Mouse (Mus musculus) splenic B cell, adult 2 months (primary cell): ENCODE results near the gene Alox12b.

Experiments
- DNase-seq: peaks from one replicate; pipeline ENCODE4 v3.0.0-alpha.2; 2011; ENCODE audit warnings: low read depth, low spot score
- H3K27me3 ChIP-seq: 2 replicates; pipeline ENCODE4 v1.6.1; 2012; ENCODE audit warnings: mild to moderate bottlenecking, low read length, moderate library complexity, mixed read lengths; ENCODE audit not compliant: control insufficient read depth, poor library complexity, insufficient read depth, severe bottlenecking
- H3K36me3 ChIP-seq: 2 replicates; pipeline ENCODE4 v1.6.1; 2012; ENCODE audit warnings: mild to moderate bottlenecking, low read length, moderate library complexity, mixed read lengths; ENCODE audit not compliant: control insufficient read depth, poor library complexity, insufficient read depth, severe bottlenecking

Gene Alox12b

DNA sequence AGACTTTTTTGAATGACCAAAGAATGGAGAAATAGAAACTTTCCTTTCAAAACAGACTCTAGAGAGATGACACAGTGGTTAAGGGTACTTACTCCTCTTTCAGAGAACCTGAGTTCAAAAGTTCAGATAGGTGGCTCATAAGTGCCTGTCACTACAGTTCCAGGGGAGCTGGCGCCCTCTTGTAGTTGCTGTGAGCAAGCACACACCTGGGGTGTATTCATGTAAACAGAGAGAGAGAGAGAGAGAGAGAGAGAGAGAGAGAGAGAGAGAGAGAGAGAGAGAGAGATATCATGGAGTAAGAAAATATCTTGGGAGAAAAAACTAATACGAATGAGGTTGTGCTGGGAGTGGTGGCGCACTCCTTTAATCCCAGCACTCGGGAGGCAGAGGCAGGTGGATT lies 23.3 kb downstream of the Alox12b start:
- no peaks in the 10 kb centered on the region for H3K36me3 ChIP-seq
- H3K27me3 ChIP-seq = no peaks in the 10 kb centered on the region; the same call in 1 of the 2 replicates
- DNase-seq = peak; percentile 16

DNA sequence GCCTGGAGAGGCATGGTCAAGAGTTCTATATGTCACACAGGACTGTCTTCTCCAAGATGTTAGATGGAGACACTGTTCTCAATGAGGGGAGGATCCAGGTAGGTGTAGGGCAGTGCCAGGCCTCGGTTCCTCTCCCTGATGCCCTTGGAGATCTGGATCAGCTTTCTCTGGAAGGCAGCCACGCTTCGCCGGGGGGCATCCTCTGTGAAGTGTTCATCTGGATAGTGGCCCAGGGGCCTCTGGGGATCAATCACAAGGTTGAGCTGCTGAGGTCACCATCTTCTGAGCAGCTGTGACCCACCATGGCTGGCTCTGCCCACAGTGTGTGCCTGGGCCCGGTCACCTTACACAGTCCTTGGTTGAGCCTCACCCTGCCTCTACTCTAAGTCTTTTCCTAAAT lies 28.2 kb downstream of the Alox12b start:
- no peaks in the 10 kb centered on the region for H3K36me3 ChIP-seq
- no peak for DNase-seq
- no peaks in the 10 kb centered on the region for H3K27me3 ChIP-seq

DNA sequence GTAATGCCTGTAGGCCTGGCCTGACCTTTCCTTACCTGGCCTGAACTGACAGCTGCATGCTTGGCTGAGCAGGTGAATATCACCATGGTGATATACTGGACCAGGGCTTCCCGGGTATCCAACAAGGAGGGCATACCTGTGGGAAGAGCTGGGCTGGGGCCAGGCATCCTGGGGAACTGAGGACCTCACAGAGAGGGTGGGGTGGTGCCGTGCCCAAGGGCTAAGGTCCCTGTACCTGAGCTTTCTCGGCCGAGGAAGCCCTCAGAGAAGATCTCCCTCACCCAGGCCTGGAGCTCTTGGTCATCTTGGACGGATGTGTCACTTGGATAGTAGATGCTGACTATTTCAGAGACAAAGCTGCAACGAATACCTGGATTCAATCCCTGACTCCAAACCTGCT lies 29.1 kb downstream of the Alox12b start:
- Histone ChIP-seq H3K27me3 (no peaks in the 10 kb centered on the region), H3K36me3 (no peaks in the 10 kb centered on the region)
- DNase-seq = no peak

DNA sequence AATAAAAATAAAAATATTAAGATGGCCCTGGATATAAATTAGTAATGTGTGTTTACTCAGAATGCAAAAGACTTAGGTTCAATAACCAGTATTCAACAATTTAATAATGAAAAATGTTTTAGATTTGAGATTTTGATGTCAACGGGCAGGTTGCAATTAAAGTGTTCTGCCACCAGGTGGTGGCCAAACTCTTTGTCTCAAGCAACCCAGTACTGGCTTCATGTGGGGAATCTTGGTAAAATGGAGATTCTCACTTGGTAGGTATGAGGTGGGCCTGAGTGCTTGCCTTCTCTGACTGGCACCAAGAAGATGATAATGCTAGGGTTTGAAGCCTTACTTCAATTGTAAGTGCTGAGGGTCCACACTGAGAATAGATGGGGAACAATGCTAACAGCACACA lies 36.1 kb downstream of the Alox12b start:
- DNase-seq = peak; percentile 58
- no peaks in the 10 kb centered on the region for H3K27me3 ChIP-seq
- no peaks in the 10 kb centered on the region for H3K36me3 ChIP-seq

DNA sequence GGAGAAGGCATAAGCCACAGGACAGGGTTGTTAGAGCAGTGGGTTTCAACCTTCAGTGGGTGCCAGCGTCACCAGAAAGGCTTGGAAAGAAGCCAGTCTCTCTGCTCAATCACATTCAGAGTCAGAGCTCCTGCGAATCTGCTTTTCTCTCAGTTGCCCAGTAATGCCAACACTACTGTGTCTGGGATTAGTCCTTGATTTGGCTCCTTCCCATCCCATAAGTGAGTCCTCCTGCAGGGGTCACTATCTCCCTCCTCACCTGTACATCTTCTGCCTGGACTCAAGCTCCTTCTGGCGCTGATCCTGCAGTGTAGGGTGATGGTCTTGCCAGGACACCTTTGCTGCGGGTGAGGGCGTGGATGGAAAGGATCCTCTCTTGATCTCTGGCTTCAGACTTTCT lies 40.0 kb downstream of the Alox12b start:
- no peaks in the 10 kb centered on the region for H3K27me3 ChIP-seq
- peak; percentile 8 for DNase-seq
- H3K36me3 ChIP-seq = no peaks in the 10 kb centered on the region

DNA sequence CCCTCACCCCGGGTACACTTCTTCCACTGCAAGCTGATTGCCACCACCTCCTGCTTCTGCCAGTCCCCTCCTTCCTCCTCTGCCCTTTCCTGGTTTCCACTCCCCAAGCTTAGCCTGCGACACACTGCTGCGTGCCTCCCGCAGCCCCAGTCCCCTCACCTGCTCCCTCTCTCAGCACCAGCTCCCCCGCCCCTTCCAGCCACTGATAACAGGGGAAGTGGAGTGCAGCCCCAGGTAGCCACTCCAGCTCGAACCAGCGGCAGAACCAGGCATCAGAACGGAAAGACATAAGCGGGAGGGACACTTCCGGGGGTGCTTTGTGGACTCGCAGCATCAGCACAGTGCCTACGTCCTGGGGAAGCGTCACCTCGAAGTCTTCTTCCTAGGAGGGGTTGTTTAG lies 40.4 kb downstream of the Alox12b start:
- Histone ChIP-seq H3K27me3 (no peaks in the 10 kb centered on the region), H3K36me3 (no peaks in the 10 kb centered on the region)
- DNase-seq = peak; percentile 5

DNA sequence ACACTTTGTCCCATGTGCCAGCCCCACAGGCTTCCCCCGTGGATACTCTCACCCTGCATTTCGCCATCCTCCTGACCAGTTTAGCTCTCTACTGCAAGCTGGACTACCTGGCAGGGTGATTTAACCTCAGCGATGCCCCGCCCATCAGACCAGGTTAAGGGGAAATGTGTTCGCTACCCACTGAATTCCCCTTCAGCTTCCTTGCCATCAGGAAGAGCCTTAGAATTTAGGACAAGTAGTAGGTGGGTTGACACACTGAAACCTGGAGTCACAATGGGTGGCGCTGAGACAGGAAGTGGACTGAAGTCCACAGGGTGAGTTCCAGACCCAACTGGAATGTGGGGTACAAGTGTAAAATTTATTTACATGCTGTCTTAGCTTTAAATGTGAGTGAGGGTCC lies 41.0 kb downstream of the Alox12b start, which contains the start of gene Alox8:
Alox8 (minus strand) TSS at position 101 of the 400 bp plus-strand sequence.
- no peaks in the 10 kb centered on the region for H3K27me3 ChIP-seq
- H3K36me3 ChIP-seq = no peaks in the 10 kb centered on the region

DNA sequence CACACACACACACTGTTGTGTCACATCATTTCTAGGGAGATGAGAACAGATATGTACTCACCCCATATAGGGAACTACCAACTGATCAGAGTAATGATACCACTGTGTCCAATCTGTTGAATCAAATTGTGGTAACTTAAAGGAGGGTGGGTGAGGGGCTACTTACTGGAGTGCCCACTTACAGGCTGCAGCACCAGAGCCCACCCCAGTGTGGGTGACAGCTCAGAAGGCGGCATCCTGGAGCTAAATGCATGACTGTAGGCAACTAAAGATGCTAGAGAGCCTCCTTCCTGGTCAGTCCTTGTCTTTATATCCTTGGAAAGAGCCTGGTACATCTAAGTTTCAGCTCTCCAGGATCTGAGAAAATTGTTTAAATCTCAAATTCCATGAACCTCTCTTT lies 42.5 kb downstream of the Alox12b start:
- no peak for DNase-seq
- Histone ChIP-seq H3K27me3 (no peaks in the 10 kb centered on the region), H3K36me3 (no peaks in the 10 kb centered on the region)

More for the DNA sequence above, 41.0 kb downstream of the Alox12b start, which contains the start of gene Alox8:
- DNase-seq = no peak

DNA sequence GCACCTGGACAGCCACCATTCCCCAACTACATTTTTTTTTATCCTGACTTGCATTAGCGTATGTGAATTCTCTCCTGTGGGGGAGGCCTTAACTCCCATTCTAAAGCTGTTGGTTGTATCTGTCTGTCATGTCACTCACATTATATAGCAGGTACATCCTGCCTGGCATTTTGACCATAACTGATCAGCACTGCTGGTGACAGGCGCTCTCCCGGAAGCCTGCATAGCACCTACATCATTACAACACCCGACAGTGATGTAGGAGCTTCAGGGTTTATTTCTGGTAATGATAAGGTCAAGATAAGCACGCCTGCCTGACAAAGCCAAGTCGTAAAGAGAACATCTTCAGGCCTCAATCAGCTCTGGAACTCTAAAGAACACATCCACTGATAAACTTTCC lies 43.4 kb downstream of the Alox12b start:
- Histone ChIP-seq H3K27me3 (no peaks in the 10 kb centered on the region), H3K36me3 (no peaks in the 10 kb centered on the region)
- no peak for DNase-seq

DNA sequence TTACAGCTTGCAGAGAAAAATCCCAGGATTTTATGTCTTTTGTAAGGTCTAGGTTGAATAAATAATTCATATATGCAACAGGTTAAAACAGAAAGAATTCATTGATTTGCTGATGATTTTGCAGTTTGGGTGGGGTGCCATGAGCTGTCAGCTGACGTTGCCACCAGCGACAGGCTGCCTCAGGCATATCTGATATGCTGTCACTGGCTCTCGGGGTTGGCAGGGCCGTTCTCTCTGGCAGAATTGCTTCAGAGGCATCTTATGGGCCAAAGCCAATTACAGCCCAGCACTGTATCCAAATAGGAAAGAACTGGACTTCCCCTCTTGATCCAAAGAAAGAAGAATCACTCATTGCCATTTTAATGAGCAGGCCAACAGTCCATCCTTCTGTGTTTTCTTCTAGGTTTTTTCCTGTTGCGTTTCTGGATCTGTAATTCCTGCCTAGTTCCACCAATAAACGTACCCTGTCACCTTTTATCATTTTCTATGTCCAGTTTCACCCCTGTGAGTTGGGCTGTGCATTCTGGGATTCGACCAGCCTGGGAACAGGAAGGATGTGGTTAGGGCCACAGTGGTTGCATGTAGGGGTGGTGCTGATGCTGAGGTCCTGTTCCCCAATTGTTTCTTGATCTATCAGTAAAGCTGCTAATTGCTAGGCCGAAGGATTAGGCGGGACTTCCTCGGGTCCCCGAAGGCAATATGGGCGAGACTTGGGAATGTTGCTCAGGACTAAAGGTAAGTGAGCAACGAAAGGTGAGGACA lies 45.9 kb downstream of the Alox12b start:
- DNase-seq = no peak
- no peaks in the 10 kb centered on the region for H3K27me3 ChIP-seq
- H3K36me3 ChIP-seq = no peaks in the 10 kb centered on the region

DNA sequence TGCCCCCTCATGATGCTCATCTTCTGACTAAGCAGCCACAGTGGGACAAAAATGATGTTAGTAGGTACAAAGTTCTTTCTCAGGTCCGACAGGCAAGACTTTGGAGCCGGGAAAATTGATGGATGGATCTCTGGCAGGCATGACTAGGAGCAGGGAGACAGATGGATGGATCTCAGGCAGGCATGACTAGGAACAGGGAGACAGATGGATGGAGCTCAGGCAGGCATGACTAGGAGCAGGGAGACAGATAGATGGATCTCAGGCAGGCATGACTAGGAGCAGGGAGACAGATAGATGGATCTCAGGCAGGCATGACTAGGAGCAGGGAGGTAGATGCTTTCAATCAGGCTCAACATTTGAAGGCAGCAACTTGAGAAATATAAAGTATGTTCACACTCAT lies 54.6 kb downstream of the Alox12b start:
- no peaks in the 10 kb centered on the region for H3K36me3 ChIP-seq
- no peaks in the 10 kb centered on the region for H3K27me3 ChIP-seq
- no peak for DNase-seq

DNA sequence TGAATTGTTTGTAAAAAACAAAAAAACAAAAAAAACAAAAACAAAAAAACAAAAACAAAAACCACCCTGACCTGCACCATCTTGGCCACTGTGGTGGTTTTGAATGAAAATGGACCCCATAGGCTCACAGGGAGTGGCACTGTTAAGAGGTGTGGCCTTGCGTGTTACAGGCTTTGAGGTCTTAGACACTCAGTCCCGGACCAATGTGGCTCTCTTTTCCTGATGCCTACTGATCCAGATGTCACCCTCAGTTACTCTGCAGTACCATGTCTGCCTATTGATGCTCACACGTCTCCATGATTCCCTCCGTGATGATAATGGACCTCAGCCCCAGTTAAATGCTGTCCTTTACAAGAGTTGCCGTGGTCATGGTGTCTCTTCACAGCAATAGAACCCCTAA lies 60.6 kb downstream of the Alox12b start:
- H3K36me3 ChIP-seq = no peaks in the 10 kb centered on the region
- no peaks in the 10 kb centered on the region for H3K27me3 ChIP-seq
- no peak for DNase-seq

DNA sequence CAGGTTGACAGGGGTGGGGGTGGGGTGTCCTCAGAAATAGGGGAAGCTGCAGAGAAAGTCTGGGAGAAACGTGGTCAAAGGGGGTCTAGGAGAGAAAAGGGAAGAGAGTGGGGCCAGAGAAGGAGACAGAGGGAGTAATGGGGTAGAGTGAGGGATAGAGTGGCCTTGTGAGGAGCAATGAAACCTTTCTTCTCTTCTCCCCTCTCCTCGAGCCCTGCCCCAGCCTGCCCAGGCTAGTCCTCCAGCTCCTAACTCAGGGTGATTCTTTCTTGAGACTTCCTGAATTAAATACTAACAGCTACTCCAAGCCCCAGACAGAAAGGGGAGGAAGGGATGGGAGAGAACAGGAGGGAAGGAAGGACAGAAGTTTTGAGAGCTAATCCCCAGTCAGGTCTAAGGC lies 61.9 kb downstream of the Alox12b start:
- no peaks in the 10 kb centered on the region for H3K27me3 ChIP-seq
- H3K36me3 ChIP-seq = no peaks in the 10 kb centered on the region
- DNase-seq = no peak
